Comparison of ENCODE assay signal across 14 mouse cellular contexts in genomic region chr14:57679523-57679922, GRCm38 (mm10). TPM values are rescaled to one million over a fixed set of nuclear protein-coding genes. Genes with fewer than 3 reads are reported as not detected.
DNase-seq lines count a peak whose midpoint lies in the region; ATAC-seq and TF ChIP-seq lines count a peak whose summit lies in the region.
"Had no signal": no experiment of that assay in that cellular context is flagged by ENCODE, and none has a peak within 500 bp of the region (broad histone marks: within the 10 kb centered on the region; RNA-seq: fewer than 3 reads in every experiment).

No protein-coding gene starts in this region.

- no peak for TF ChIP-seq CTCF in lung, adult 2 months (IDR thresholded peaks at IDR 0.05; ENCODE audit: insufficient read depth, low read length)
- TF ChIP-seq CTCF in hindbrain, postnatal 0 days (IDR thresholded peaks at IDR 0.05; ENCODE audit: low read depth) = no peak
- TF ChIP-seq CTCF in liver, postnatal 0 days (IDR thresholded peaks at IDR 0.05; ENCODE audit: low read depth) = no peak

- H3K4me1 ChIP-seq in heart, embryonic 12.5 days (replicated peaks) = no peaks in the 10 kb centered on the region
- no peaks in the 10 kb centered on the region for H3K4me1 ChIP-seq in lung, embryonic 16.5 days (replicated peaks; ENCODE audit: control insufficient read depth, insufficient read depth, low read length)
- H3K4me1 ChIP-seq in lung, adult 2 months (ENCODE audit: control insufficient read depth, insufficient read depth, low read length) = no peaks in the 10 kb centered on the region
- H3K4me1 ChIP-seq in hindbrain, postnatal 0 days (ENCODE audit: insufficient read depth, low read length) = no peaks in the 10 kb centered on the region
- H3K4me1 ChIP-seq in liver, postnatal 0 days (ENCODE audit: insufficient read depth) = no peaks in the 10 kb centered on the region
- H3K4me1 ChIP-seq: heart, embryonic 10.5 days; limb, embryonic 13.5 days; liver, embryonic 12.5 days; lung, embryonic 15.5 days had no signal

- no peaks in the 10 kb centered on the region for H3K9me3 ChIP-seq in heart, embryonic 12.5 days (replicated peaks)
- no peaks in the 10 kb centered on the region for H3K9me3 ChIP-seq in lung, embryonic 16.5 days (ENCODE audit: control insufficient read depth, low read length)
- no peaks in the 10 kb centered on the region for H3K9me3 ChIP-seq in hindbrain, postnatal 0 days (ENCODE audit: low read length)
- H3K9me3 ChIP-seq in liver, postnatal 0 days (ENCODE audit: low read length) = no peaks in the 10 kb centered on the region
- H3K9me3 ChIP-seq: heart, embryonic 10.5 days; limb, embryonic 13.5 days; liver, embryonic 12.5 days; lung, embryonic 15.5 days had no signal

- H3K4me2 ChIP-seq in heart, embryonic 12.5 days = no peak overlapping the region
- H3K4me2 ChIP-seq in lung, embryonic 16.5 days (ENCODE audit: low read depth, low read length) = no peak overlapping the region
- no peak overlapping the region for H3K4me2 ChIP-seq in hindbrain, postnatal 0 days (ENCODE audit: low read depth, low read length)
- H3K4me2 ChIP-seq in liver, postnatal 0 days (ENCODE audit: low read depth, low read length) = no peak overlapping the region
- H3K4me2 ChIP-seq: limb, embryonic 13.5 days; liver, embryonic 12.5 days; lung, embryonic 15.5 days had no signal

- no peaks in the 10 kb centered on the region for H3K27me3 ChIP-seq in heart, embryonic 12.5 days (replicated peaks)
- H3K27me3 ChIP-seq in lung, embryonic 16.5 days (ENCODE audit: control insufficient read depth, insufficient read depth, low read depth, low read length) = no peaks in the 10 kb centered on the region
- H3K27me3 ChIP-seq in hindbrain, postnatal 0 days (ENCODE audit: insufficient read depth, low read length) = no peaks in the 10 kb centered on the region
- no peaks in the 10 kb centered on the region for H3K27me3 ChIP-seq in liver, postnatal 0 days (ENCODE audit: insufficient read depth, low read length)
- H3K27me3 ChIP-seq: limb, embryonic 13.5 days; liver, embryonic 12.5 days; lung, embryonic 15.5 days had no signal

- no peak overlapping the region for H3K27ac ChIP-seq in heart, embryonic 12.5 days (ENCODE audit: poor library complexity, severe bottlenecking)
- H3K27ac ChIP-seq in lung, embryonic 16.5 days (ENCODE audit: low read length) = no peak overlapping the region
- H3K27ac ChIP-seq in hindbrain, postnatal 0 days = no peak overlapping the region
- H3K27ac ChIP-seq in liver, postnatal 0 days (ENCODE audit: low read depth) = no peak overlapping the region
- H3K27ac ChIP-seq: heart, embryonic 10.5 days; layer of hippocampus, adult 2 months; limb, embryonic 13.5 days; liver, embryonic 12.5 days; lung, embryonic 15.5 days; macrophage had no signal

- peak; percentile 73 for DNase-seq in heart, adult 11 months
- DNase-seq in lung, adult 2 months = no peak
- DNase-seq in hindbrain, postnatal 0 days (ENCODE audit: low spot score) = no peak
- no peak for DNase-seq in adrenal gland, adult 2 months
- DNase-seq in liver, postnatal 0 days = no peak

- no peak overlapping the region for H3K9ac ChIP-seq in heart, embryonic 12.5 days
- no peak overlapping the region for H3K9ac ChIP-seq in lung, embryonic 16.5 days (ENCODE audit: low read length)
- H3K9ac ChIP-seq in hindbrain, postnatal 0 days (replicated peaks; ENCODE audit: low read length) = no peak overlapping the region
- no peak overlapping the region for H3K9ac ChIP-seq in liver, postnatal 0 days (replicated peaks)
- H3K9ac ChIP-seq: limb, embryonic 13.5 days; liver, embryonic 12.5 days; lung, embryonic 15.5 days had no signal

- TF ChIP-seq POLR2A in lung, adult 2 months (IDR thresholded peaks at IDR 0.05; ENCODE audit: borderline replicate concordance, extremely low read depth, low read depth, low read length) = no peak

- no peak for TF ChIP-seq EP300 in liver, postnatal 0 days (IDR thresholded peaks at IDR 0.05; ENCODE audit: low read depth)

- 25% methylated on average over 1 of the region's 1 CpGs for WGBS in heart, embryonic 12.5 days
- 21% methylated on average over 1 of the region's 1 CpGs for WGBS in lung, embryonic 16.5 days
- 16% methylated on average over 1 of the region's 1 CpGs for WGBS in lung, adult 2 months
- whole genome bisulfite sequencing in hindbrain, postnatal 0 days = 41% methylated on average over 1 of the region's 1 CpGs
- WGBS in liver, postnatal 0 days (ENCODE audit: insufficient replicate concordance) = 23% methylated on average over 1 of the region's 1 CpGs

- H3K4me3 ChIP-seq in heart, embryonic 12.5 days = no peak overlapping the region
- no peak overlapping the region for H3K4me3 ChIP-seq in lung, embryonic 16.5 days (ENCODE audit: low read length)
- no peak overlapping the region for H3K4me3 ChIP-seq in lung, adult 2 months (replicated peaks; ENCODE audit: extremely low read depth, low read depth, low read length)
- H3K4me3 ChIP-seq in hindbrain, postnatal 0 days (ENCODE audit: low read length) = no peak overlapping the region
- H3K4me3 ChIP-seq in liver, postnatal 0 days (ENCODE audit: low read depth, low read length) = no peak overlapping the region
- H3K4me3 ChIP-seq: heart, embryonic 10.5 days; layer of hippocampus, adult 2 months; limb, embryonic 13.5 days; liver, embryonic 12.5 days; lung, embryonic 15.5 days had no signal

- no peak for ATAC-seq in heart, embryonic 12.5 days (ENCODE audit: insufficient number of reproducible peaks, low FRiP score)
- ATAC-seq in lung, embryonic 16.5 days (ENCODE audit: low read depth) = 0 out of 2 replicates have a peak, but pooled peaks have one; percentile 7
- peak; percentile 34; the same call in 1 of the 2 replicates for ATAC-seq in erythroblast, adult 5-6 weeks (replicated peaks; ENCODE audit: low FRiP score, poor library complexity, severe bottlenecking)
- ATAC-seq in hindbrain, postnatal 0 days = 0 out of 2 replicates have a peak, but pooled peaks have one; percentile 5
- ATAC-seq in liver, postnatal 0 days = no peak
- ATAC-seq: liver, embryonic 12.5 days had no signal

- H3K36me3 ChIP-seq in heart, embryonic 12.5 days = no peaks in the 10 kb centered on the region
- no peaks in the 10 kb centered on the region for H3K36me3 ChIP-seq in lung, embryonic 16.5 days (ENCODE audit: control insufficient read depth, insufficient read depth, low read length)
- no peaks in the 10 kb centered on the region for H3K36me3 ChIP-seq in hindbrain, postnatal 0 days (ENCODE audit: insufficient read depth, low read length)
- no peaks in the 10 kb centered on the region for H3K36me3 ChIP-seq in liver, postnatal 0 days (replicated peaks; ENCODE audit: insufficient read depth, low read length)
- H3K36me3 ChIP-seq: heart, embryonic 10.5 days; limb, embryonic 13.5 days; liver, embryonic 12.5 days; lung, embryonic 15.5 days had no signal

RNA-seq across cellular contexts. Expression of gene Xpo4, which starts 14.3 kb away (rescaled TPM):
- 19.2 and 19.5 TPM in 2 replicates for polyA plus RNA-seq in heart, embryonic 12.5 days (2016; fragmentation: Nextera tagmentation; extraction: Ambion mirVana)
- 19.7 and 19.8 TPM in 2 replicates for polyA plus RNA-seq in lung, embryonic 16.5 days (2015; fragmentation: Nextera tagmentation; extraction: Ambion mirVana)
- 2.3 and 3.8 TPM in 2 replicates for polyA plus RNA-seq in lung, adult 2 months (2012; rRNA removed)
- total RNA-seq in erythroblast, adult 5-6 weeks (2015; ENCODE audit: low replicate concordance) = 13.1 and 15.7 TPM in 2 replicates
- total RNA-seq in erythroblast, adult 5-6 weeks (2017; ENCODE audit: low replicate concordance) = 26.1 and 51.7 TPM in 2 replicates
- 10.1 and 13.3 TPM in 2 replicates for total RNA-seq in hindbrain, postnatal 0 days (2014; rRNA removed)
- 11.9 and 12.4 TPM in 2 replicates for polyA plus RNA-seq in hindbrain, postnatal 0 days (2015; fragmentation: Nextera tagmentation; extraction: Ambion mirVana)
- total RNA-seq in adrenal gland, adult 2 months (2021) = 10 to 100 TPM; 28.5 to 33.6 TPM
- 2.3 and 3.2 TPM in 2 replicates for polyA plus RNA-seq in adrenal gland, adult 2 months (2012; rRNA removed)
- polyA plus RNA-seq in liver, postnatal 0 days (2015; fragmentation: Nextera tagmentation; extraction: Ambion mirVana) = 4.9 and 5.0 TPM in 2 replicates

Comparison
In these comparisons a context has a peak if more than half of its experiments do, and no peak if none do; other contexts are left out.
1. ATAC-seq: peak in lung, embryonic 16.5 days (single experiment), erythroblast, adult 5-6 weeks (single experiment) and hindbrain, postnatal 0 days (single experiment); none in heart, embryonic 12.5 days (single experiment) and liver, postnatal 0 days (single experiment).